Mouse (Mus musculus) small intestine, adult 2 months (tissue): Measurements from ENCODE around the gene AC109138.7. TPM values are rescaled to one million over a fixed set of nuclear protein-coding genes. Genes with fewer than 3 reads are reported as not detected.

Experiments
- H3K27ac ChIP-seq: fragments of 200-500 bp; 2 replicates; pipeline ENCODE4 v1.5.1; 2012; ENCODE audit warnings: low read depth, low read length, control low read depth, inconsistent platforms; ENCODE audit not compliant: insufficient read depth
- H3K27me3 ChIP-seq: fragments of 200-500 bp; 2 replicates; pipeline ENCODE4 v1.6.1; 2012; ENCODE audit warnings: mild to moderate bottlenecking, moderate library complexity, low read length, inconsistent platforms; ENCODE audit not compliant: control insufficient read depth, insufficient read depth
- H3K36me3 ChIP-seq: fragments of 200-500 bp; 2 replicates; pipeline ENCODE4 v1.6.1; 2012; ENCODE audit warnings: mild to moderate bottlenecking, low read length, control low read depth, inconsistent platforms; ENCODE audit not compliant: control insufficient read depth, insufficient read depth
- H3K4me1 ChIP-seq: fragments of 200-500 bp; 2 replicates; pipeline ENCODE4 v1.6.1; 2012; ENCODE audit warnings: low read length, inconsistent platforms, mixed read lengths; ENCODE audit not compliant: control insufficient read depth, insufficient read depth, insufficient read length
- H3K4me3 ChIP-seq: fragments of 200-500 bp; 2 replicates; pipeline ENCODE4 v1.5.1; 2012; ENCODE audit warnings: low read depth, mild to moderate bottlenecking, control low read depth, inconsistent platforms, low read length, moderate library complexity
- CTCF ChIP-seq: fragments of 200-500 bp; IDR thresholded peaks from 2 replicates; pipeline ENCODE4 v1.5.1; 2012; ENCODE audit warnings: low read depth, mild to moderate bottlenecking, control low read depth, inconsistent platforms, low read length, moderate library complexity, mixed read lengths; ENCODE audit not compliant: insufficient replicate concordance, insufficient read length; ENCODE audit errors: extremely low read depth
- POLR2A ChIP-seq: fragments of 200-500 bp; IDR thresholded peaks from 2 replicates; pipeline ENCODE4 v1.6.1; 2012; ENCODE audit warnings: low read depth, mild to moderate bottlenecking, control low read depth, inconsistent platforms, low read length, moderate library complexity
- WGBS: fragments of 180-500 bp; shearing (Covaris S2); methylation state at CpG from one replicate; pipeline ENCODE4 v1.1.7; 2018; 5-methylcytosine and 5-hydroxymethylcytosine counted together
- polyA plus RNA-seq: library from polyadenylated mRNA; depleted of rRNA; stranded (reverse); fragments of >200 nt; gene quantifications from 2 replicates; pipeline ENCODE4 v1.2.3, GENCODE M21; 2012

AC109138.7 gene
- polyA plus RNA-seq, 1 experiment: not detected

DNA sequence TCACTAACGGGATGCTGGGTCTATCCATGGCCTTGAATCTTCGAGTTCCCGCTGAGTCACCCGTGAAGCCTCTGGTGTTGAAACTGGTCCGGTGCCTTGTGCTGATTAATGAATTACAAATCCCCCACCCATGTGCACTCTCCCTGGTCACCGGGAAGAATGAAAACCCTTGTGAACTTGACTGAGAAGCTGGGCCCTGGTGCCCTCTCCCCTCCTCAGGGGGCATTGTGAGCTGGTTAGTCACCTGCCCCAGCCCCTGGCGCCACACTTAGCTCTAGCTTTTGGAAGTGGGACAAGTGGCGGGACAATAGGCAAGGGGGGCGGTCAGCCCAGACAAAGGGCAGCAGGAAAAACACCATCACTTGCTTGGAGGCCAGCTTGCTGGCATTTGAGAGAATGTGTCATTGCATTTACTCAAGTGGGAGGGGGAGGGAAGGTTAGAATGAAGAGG, 608 bp upstream of the AC109138.7 start:
- no peak overlapping the region for H3K27ac ChIP-seq
- WGBS: 15% methylated on average over 9 of the region's 9 CpGs

DNA sequence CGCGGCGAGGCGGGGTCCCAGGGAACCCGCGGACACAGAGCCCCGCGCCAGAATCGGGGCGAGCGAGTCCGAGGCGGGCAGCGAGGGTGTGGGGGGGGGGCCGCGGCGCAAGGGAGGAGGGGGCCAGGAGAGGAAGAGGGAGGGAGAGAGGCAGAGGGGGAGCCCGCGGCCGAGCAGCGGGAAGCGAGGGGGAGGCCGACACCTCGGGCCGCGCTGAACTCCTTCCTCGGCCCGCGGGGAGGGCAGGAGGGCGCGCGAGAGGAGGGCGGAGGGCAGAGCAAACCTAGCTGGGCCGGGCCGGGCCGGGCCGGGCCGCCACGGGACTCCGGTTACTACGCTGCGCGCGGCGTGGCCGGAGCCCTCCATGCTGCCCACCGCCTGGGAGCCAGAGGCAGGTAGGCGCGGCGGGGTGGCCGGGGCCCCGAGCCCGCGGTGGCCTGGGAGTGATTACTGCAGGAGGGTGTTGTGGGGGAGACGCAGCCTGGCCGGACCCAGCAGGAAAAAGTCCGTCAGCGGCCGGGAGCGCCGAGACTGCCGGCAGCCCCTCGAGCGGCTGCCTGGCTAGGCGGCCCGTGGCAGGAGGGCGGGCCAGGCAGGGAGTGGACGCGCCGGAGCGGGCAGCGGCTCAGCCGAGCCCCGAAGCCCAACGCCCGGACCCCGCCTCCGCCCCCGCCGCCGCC, 754 bp downstream of the AC109138.7 start:
- peaks cover 6% of the 10 kb centered on the region for H3K4me1 ChIP-seq
- WGBS: under 1% methylated on average over 66 of the region's 81 CpGs
- H3K27ac ChIP-seq: peak overlapping the region; percentile 20; the same call in 1 of the 2 replicates
- TF ChIP-seq CTCF (no peak), POLR2A (no peak)
- H3K36me3 ChIP-seq: no peaks in the 10 kb centered on the region
- H3K27me3 ChIP-seq: peaks cover 21% of the 10 kb centered on the region
- peak overlapping the region; percentile 74 for H3K4me3 ChIP-seq

More for the DNA sequence above, 608 bp upstream of the AC109138.7 start:
- H3K4me1 ChIP-seq: peaks cover 9% of the 10 kb centered on the region
- no peaks in the 10 kb centered on the region for H3K36me3 ChIP-seq
- TF ChIP-seq CTCF (no peak), POLR2A (no peak)
- peaks cover 21% of the 10 kb centered on the region for H3K27me3 ChIP-seq
- peak overlapping the region; percentile 74; the same call in 1 of the 2 replicates for H3K4me3 ChIP-seq

DNA sequence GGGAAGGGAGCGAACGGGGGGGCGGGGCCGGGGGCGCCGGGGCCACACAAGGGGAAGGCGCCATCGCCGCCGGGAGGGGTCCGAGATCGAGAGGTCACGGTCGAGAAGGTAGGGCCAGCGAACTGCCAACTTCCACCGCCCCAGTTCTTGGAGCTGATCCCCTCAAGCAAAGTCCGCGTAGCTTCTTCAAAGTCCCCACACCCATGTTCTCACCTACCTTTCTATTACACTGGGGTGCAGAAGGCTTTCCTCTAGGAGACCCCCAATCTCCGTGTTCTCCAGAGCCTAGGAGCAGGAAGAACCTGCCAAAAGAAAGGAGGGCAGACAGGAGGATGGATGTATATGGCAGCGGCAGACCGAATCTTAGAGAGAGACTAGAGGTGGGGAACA, 1.3 kb downstream of the AC109138.7 start:
- TF ChIP-seq POLR2A (no peak), CTCF (no peak)
- Histone ChIP-seq H3K36me3 (no peaks in the 10 kb centered on the region), H3K4me1 (peaks cover 8% of the 10 kb centered on the region), H3K4me3 (peak overlapping the region; percentile 74), H3K27me3 (peaks cover 21% of the 10 kb centered on the region), H3K27ac (no peak overlapping the region)
- WGBS: 9% methylated on average over 15 of the region's 21 CpGs

DNA sequence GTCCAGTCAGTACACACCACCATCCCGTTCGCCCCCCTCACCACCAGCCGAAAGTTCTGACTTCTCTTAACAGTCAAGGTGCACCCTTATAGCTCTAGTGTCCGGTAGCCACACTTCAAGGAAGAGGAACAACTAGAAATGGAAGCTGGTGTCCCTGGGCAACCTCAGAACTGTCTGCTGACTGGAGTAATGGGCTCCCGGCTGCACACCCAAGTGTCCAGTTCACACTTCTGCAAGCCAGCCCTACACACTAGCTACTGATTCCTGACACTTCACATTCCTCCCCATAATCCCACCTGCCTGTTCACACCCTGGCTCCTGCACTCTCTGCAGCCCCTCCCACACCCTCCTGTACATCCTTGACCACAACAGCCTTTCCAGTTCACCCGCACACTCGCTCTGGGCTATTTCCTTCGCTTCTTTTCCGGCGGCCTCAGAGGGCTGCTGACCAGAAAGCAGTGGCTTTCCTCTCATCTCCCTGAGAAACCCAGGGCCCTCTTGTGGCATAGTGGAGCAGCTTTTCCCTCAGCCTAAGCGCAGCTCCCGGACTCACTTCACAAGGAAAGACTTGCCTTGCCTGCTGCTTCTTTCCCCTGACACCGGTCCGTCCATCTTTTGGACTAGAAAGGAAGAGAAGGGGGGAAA, 2.0 kb downstream of the AC109138.7 start:
- H3K4me3 ChIP-seq: peak overlapping the region; percentile 16; the same call in 1 of the 2 replicates
- TF ChIP-seq CTCF (peak; percentile 32; the same call in 1 of the 2 replicates), POLR2A (peak; percentile 22; the same call in 1 of the 2 replicates)
- H3K4me1 ChIP-seq: peaks cover 12% of the 10 kb centered on the region
- H3K36me3 ChIP-seq: no peaks in the 10 kb centered on the region
- H3K27ac ChIP-seq: no peak overlapping the region
- H3K27me3 ChIP-seq: peaks cover 21% of the 10 kb centered on the region
- 47% methylated on average over 14 of the region's 14 CpGs for WGBS

DNA sequence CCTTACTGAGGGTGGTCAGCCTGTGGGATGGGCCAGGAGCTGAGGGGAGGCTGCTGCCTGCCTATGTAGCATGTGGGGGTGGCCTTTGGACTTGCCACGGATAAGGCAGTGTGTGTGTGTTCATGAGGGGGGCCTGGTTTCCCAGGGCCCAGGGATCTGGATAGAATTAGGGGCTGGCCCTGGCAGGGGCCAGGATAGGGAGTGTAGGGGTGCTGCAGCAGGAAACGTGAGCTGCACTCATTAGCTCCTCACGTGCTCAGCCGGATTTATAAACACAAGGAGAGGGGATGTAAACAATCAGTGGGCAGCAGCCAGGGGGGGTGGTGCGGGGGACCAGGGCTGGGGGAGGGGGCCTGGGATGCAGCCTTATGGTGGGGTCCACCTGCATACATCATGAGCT, 3.0 kb downstream of the AC109138.7 start:
- WGBS: 63% methylated on average over 5 of the region's 5 CpGs
- Histone ChIP-seq H3K36me3 (no peaks in the 10 kb centered on the region), H3K4me1 (peaks cover 16% of the 10 kb centered on the region), H3K4me3 (no peak overlapping the region), H3K27me3 (peaks cover 21% of the 10 kb centered on the region), H3K27ac (peak overlapping the region; percentile 22; the same call in 1 of the 2 replicates)
- TF ChIP-seq POLR2A (no peak), CTCF (no peak)

DNA sequence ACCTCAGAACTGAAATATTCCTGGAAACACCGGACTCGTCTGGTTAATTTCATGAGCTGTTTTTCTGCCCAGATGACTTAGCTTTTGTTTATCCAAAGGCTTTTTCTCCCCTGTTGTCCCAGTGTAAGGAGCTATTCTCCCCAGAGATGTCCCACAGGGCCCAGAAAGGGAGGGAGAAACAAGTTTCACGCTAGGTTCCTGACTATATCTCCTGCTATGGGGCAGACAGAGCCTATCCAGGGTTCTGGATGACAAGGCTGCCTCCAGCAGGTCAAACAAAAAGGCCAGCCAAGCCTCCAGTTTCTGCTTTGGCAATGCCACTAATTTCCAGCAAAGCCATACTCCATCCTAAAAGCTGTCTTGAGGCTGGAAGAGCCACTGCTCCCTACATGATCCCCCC, 3.7 kb downstream of the AC109138.7 start:
- TF ChIP-seq CTCF (no peak), POLR2A (no peak)
- Histone ChIP-seq H3K27me3 (peaks cover 21% of the 10 kb centered on the region), H3K27ac (peak overlapping the region; percentile 29; the same call in 1 of the 2 replicates), H3K4me3 (no peak overlapping the region), H3K4me1 (peaks cover 16% of the 10 kb centered on the region), H3K36me3 (no peaks in the 10 kb centered on the region)
- whole genome bisulfite sequencing: 75% methylated on average over 3 of the region's 3 CpGs

DNA sequence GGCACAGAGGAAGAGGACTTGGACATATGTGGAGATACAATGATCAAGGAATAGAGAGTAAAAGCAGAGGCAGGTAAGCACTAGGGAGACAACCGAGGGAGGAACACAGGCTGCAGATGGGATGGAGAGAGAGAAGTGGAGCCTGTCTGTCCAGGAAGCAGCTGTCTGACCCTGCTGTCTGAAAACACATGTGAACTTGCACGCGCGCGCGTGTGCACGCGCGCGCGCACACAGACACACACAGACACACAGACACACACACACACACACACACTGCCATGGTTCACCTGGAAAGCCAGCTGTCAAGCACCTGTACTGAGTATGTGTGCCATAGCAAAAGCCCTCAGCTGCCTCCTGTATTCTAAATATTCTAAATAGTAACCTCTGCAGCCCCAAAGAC, 4.1 kb downstream of the AC109138.7 start:
- H3K4me1 ChIP-seq: peaks cover 16% of the 10 kb centered on the region

More for the DNA sequence above, 4.1 kb downstream of the AC109138.7 start:
- H3K4me3 ChIP-seq: no peak overlapping the region
- no peaks in the 10 kb centered on the region for H3K36me3 ChIP-seq
- peaks cover 21% of the 10 kb centered on the region for H3K27me3 ChIP-seq
- H3K27ac ChIP-seq: peak overlapping the region; percentile 29; the same call in 1 of the 2 replicates
- TF ChIP-seq POLR2A: no peak
- WGBS: 84% methylated on average over 11 of the region's 11 CpGs
